Mouse (Mus musculus) layer of hippocampus, adult 2 months (tissue): ENCODE results near the gene Kbtbd6. TPM values are rescaled to one million over a fixed set of nuclear protein-coding genes. Genes with fewer than 3 reads are reported as not detected.
"Not testable (repeated sequence)": the region's sequence is repeated elsewhere in the genome, so short reads cannot be mapped to it uniquely, and the experiment has no call there.

Experiments
- DNase-seq, 2 experiments: peaks; one replicate each; pipeline ENCODE4 v3.0.0; 2022; ENCODE audit warnings: low spot score in 2 of 2
- H3K27ac ChIP-seq: fragments of 200-600 bp; 2 replicates; pipeline ENCODE4 v1.8.1; 2022
- H3K4me3 ChIP-seq: fragments of 200-600 bp; 2 replicates; pipeline ENCODE4 v1.8.1; 2022; ENCODE audit warnings: mild to moderate bottlenecking
- CTCF ChIP-seq: fragments of 200-600 bp; conservative IDR thresholded peaks from 2 replicates; pipeline ENCODE4 v1.8.1; 2022; ENCODE audit warnings: antibody characterized with exemption, mild to moderate bottlenecking, moderate library complexity
- long read RNA-seq, 2 experiments: library from polyadenylated mRNA; stranded (forward); transcript quantifications; one replicate each; pipeline ENCODE4 v2.0.0; 2021; ENCODE audit warnings: borderline mapping rate in 2 of 2
- total RNA-seq, 2 experiments: library from RNA; stranded (reverse); gene quantifications; 2 replicates each; pipeline ENCODE4 v1.2.3; 2021

Gene Kbtbd6
- 1 to 10 TPM in 1 of 2 experiments, under 1 TPM in 1; 0.91 to 1.2 TPM for total RNA-seq
- long read RNA-seq, experiment 1: 0 reads
- long read RNA-seq, experiment 2, partial matches to known transcripts: 0 of 1 reads
- long read RNA-seq, experiment 2, other reads (novel, unspliced or antisense): 0 of 1 reads

GRCm38 (mm10) chr14:79451681-79452590 lies at the start of gene Kbtbd6:
TSS of gene Kbtbd6 (plus strand) at chr14:79451835.
- peak; percentile 20 for TF ChIP-seq CTCF
- peak within 1 kb of the TSS; percentile 70; the same call in 1 of the 2 replicates for H3K27ac ChIP-seq
- peak within 1 kb of the TSS; percentile 80 for H3K4me3 ChIP-seq
- DNase-seq: peak; percentile 76 to 84

DNA sequence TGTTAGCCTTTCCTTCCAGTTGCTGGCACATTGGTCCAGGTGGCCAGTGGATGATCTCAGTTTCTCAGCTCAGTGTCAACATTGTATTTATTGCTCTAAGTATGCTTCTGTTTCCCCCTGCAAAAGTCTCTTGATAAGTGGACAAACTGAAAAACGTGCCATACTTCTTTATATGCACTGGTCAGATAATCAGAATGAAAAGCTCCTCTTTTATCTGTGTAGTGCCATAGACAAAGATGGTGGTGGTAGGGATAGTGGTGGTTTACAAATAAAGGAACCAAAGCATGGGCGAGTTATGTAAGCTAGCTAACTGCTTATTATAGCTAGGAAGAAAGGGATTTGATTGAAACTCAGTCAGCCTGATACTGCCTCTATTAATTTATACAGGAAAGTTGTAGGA lies 44.0 kb upstream of the Kbtbd6 start:
- no peak for DNase-seq
- no peak for TF ChIP-seq CTCF
- Histone ChIP-seq H3K4me3 (no peak overlapping the region), H3K27ac (no peak overlapping the region)

GRCm38 (mm10) chr14:79409278-79409830 lies 42.3 kb upstream of the Kbtbd6 start:
- DNase-seq: no peak
- no peak for TF ChIP-seq CTCF
- H3K4me3 ChIP-seq: no peak overlapping the region
- H3K27ac ChIP-seq: no peak overlapping the region

DNA sequence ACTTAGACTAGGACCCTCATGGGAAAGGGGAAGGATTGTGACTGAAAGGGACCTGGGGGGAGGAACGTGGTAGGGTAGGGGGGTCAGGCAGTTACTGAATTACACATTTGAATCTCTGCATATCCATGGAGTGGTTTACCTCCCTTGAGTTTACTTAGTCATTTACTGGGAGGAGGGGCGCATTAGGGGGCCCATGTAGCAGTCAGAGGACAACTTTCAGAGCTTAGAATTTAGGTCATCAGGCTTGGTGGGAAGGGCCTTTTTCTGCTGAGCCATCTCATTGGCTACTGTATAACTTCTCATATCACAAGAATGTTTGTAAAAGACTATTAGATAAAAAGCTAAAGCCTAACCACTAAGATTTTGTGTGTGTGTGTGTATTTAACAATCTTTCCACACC lies 41.0 kb upstream of the Kbtbd6 start:
- TF ChIP-seq CTCF: no peak
- DNase-seq: no peak
- Histone ChIP-seq H3K27ac (no peak overlapping the region), H3K4me3 (no peak overlapping the region)

DNA sequence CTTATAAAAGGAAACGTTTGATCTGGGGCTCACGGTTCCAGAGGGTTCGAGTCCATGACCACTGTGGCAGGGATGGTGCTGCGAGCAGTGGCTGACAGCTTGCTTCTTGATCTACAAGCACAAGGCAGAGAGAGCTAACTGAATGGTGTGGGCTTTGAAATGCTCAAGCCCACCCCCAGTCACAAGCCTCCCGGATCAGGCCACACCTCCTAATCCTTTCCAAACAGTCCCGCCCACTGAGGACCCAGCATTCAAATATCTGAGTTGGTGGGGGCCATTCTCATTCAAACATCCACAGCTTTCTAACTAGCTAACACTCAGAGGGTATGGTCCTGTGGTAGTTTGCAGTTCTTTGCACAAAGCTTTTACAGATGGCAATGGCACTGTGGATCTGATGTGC lies 38.5 kb upstream of the Kbtbd6 start:
- Histone ChIP-seq H3K27ac (no peak overlapping the region), H3K4me3 (no peak overlapping the region)
- no peak for TF ChIP-seq CTCF
- DNase-seq: no peak

- no peak for DNase-seq
- Histone ChIP-seq H3K27ac (no peak overlapping the region), H3K4me3 (no peak overlapping the region)
- no peak for TF ChIP-seq CTCF
Measured at GRCm38 (mm10) chr14:79420083-79420685, 31.5 kb upstream of the Kbtbd6 start.

GRCm38 (mm10) chr14:79425979-79426729 lies 25.5 kb upstream of the Kbtbd6 start, which contains the start of gene Kbtbd7:
TSS of gene Kbtbd7 (plus strand) at chr14:79426511.
- no peak for TF ChIP-seq CTCF
- peak; percentile 90 to 94 for DNase-seq
- Histone ChIP-seq H3K4me3 (peak within 1 kb of the TSS; percentile 75), H3K27ac (peak within 1 kb of the TSS; percentile 90)

DNA sequence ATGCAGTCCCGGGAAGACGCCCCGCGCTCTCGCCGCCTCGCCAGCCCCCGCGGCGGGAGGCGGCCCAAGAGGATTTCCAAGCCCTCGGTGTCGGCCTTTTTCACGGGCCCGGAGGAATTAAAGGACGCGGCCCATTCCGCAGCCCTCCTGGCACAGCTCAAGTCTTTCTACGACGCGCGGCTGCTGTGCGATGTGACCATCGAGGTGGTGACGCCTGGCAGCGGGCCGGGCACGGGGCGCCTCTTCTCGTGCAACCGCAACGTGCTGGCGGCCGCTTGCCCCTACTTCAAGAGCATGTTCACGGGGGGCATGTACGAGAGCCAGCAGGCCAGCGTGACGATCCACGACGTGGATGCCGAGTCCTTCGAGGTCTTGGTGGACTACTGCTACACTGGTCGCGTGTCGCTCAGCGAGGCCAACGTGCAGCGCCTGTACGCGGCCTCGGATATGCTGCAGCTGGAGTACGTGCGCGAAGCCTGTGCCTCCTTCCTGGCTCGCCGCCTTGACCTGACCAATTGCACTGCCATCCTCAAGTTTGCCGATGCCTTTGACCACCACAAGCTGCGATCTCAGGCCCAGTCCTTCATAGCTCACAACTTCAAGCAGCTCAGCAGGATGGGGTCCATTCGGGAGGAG lies 24.8 kb upstream of the Kbtbd6 start:
- H3K27ac ChIP-seq: peak overlapping the region; percentile 90
- DNase-seq: not testable (repeated sequence)
- H3K4me3 ChIP-seq: peak overlapping the region; percentile 75

DNA sequence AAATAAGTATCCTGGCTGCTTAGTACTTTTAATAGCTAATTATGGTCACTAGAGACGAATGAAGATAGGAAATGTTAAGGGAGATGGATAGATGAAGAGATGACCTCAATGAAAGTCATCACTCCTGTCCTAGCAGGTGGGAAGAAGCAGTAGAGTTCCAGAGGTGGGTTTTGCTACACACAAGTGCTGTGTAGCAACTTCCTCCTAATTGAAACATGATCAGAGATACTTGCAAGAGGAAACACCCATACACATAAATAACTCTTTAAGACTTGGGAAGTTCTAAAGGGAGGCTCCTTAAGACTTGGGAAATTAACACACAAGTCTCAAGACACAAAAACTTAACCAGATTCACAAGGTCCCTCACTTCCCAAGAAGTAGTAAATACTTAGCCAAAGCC lies 17.6 kb upstream of the Kbtbd6 start:
- Histone ChIP-seq H3K27ac (no peak overlapping the region), H3K4me3 (no peak overlapping the region)
- TF ChIP-seq CTCF: no peak
- no peak for DNase-seq

DNA sequence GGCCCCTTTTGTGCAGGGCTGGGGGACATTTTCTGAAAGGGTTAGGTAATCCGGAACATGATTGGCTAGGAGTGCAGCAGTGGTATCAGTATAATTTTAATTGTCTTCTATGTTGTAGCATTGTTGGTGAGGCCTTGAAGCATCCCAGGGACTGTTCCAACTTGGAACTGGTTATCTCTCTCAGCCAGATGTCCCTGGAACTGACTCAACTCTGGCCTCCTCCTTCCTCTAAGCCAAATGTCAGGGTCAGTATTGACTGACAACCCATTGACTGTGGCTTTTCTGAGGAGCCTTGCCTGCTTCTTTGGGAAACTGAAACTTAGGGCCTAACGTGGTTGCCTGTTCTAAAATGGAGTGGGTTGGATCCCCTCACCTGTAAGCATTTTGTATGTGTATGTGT lies 11.0 kb upstream of the Kbtbd6 start:
- DNase-seq: no peak
- Histone ChIP-seq H3K4me3 (no peak overlapping the region), H3K27ac (no peak overlapping the region)
- no peak for TF ChIP-seq CTCF

GRCm38 (mm10) chr14:79441441-79441840 lies 10.2 kb upstream of the Kbtbd6 start:
- Histone ChIP-seq H3K27ac (no peak overlapping the region), H3K4me3 (no peak overlapping the region)
- DNase-seq: no peak
- no peak for TF ChIP-seq CTCF

DNA sequence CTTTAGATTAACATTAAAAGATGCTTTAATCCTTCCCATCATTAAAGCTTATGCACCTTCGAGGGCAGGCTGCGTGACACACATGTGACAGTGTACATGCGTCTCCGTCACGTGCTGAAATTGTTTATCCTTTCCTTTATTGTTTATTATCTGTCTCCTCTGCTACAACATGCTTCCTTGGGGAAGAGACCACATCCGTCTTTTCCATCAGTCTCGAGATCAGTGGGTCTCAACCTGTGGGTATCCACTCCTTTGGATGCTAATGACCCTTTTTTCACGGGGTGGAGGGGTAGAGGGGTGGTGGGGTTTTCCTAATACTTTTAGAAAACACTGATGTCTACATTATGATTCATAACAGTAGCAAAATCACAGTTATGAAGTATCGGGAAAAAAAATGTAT lies 7.0 kb upstream of the Kbtbd6 start:
- no peak for DNase-seq
- Histone ChIP-seq H3K4me3 (peak overlapping the region; percentile 49), H3K27ac (peak overlapping the region; percentile 83)
- TF ChIP-seq CTCF: no peak
